Mouse (Mus musculus): Measurements from ENCODE around the gene 9230102O04Rik. TPM values are rescaled to one million over a fixed set of nuclear protein-coding genes. Genes with fewer than 3 reads are reported as not detected.

The 9230102O04Rik gene
- total RNA-seq (2021), result not detected

DNA sequence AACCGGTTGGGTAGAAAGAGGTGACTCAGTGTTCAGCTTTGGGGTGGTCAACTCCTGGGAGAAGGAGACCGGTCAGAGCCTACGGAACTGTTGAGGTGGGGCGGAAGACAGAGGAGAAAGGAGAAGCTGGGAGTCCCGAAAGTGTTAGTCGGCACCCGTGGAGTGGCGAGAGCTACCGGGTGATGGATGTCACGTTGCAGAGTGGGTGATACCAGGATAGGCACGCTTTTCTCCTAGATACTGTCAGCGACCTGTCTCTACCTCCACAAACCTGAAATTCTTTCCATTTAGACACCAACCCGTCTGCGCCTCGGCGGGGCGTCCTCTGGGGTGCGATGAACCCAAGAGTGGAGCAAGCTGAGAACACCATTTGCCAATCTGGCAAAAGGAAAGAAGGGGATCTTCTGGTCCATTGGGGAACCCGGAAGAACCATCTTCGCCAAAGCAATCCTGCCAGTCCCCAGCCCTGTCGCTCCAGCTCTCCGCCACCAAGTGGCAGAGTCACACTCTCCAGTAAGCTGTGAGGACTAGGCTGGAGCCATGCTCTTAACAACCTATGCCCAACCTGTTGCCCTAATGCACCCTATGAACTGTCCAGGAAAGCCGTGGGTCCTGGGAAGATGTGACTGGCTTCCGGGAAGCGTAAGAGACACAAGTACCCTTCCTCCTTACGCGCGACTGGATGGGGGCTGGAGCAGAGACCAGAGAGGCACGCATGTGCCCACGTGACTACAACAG lies at the start of gene 9230102O04Rik:
9230102O04Rik (minus strand) TSS at position 628 of the 738 bp plus-strand sequence.
- intact Hi-C loops (cut with DNase I), result loop anchor here (5.0 to 10.0 kb wide), 3 partner anchors 118 to 1214 kb away; no protein-coding TSS in a partner anchor
- no peak for DNase-seq (ENCODE audit: low spot score)

DNA sequence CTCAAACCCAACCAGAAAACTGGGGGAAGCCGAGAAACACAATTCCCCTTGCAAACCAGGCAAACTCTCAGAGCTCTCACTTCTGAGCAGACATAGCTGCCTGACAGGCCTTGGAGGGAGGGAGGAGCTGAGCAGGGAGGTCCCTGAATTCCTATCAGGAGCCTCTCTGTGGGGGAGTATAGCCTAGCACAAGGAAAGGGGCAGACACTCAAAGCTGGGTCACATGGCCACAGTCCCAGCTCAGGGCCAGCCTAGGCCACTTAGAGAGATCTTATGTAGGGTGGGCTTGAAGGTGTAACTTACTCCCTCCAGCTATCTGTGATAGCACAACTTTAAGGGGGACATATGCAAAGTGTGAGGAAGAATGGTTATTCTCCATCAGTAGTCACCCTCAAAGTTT lies 46.6 kb upstream of the 9230102O04Rik start:
- DNase-seq (ENCODE audit: low spot score), result no peak
- intact Hi-C loops (cut with DNase I), result no loop called here

DNA sequence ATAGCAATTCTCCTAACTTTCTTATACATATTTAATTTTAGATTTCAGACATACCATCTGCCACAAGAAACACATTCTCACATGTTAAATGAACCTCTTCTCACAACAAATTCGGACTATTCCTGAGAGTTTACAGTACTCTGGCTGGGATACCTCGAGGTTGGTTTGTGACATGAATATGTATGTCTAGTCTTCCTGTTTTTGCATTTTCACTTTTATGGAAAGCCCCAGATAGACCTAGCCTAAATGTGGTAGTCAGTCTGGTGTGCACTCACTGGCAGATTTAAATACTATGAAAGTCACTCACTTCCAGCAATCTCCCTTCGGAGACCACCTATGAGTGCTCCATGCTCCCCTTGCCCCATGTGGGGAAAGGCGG lies 37.6 kb upstream of the 9230102O04Rik start:
- intact Hi-C loops (cut with DNase I), result no loop called here
- DNase-seq (ENCODE audit: low spot score), result no peak

DNA sequence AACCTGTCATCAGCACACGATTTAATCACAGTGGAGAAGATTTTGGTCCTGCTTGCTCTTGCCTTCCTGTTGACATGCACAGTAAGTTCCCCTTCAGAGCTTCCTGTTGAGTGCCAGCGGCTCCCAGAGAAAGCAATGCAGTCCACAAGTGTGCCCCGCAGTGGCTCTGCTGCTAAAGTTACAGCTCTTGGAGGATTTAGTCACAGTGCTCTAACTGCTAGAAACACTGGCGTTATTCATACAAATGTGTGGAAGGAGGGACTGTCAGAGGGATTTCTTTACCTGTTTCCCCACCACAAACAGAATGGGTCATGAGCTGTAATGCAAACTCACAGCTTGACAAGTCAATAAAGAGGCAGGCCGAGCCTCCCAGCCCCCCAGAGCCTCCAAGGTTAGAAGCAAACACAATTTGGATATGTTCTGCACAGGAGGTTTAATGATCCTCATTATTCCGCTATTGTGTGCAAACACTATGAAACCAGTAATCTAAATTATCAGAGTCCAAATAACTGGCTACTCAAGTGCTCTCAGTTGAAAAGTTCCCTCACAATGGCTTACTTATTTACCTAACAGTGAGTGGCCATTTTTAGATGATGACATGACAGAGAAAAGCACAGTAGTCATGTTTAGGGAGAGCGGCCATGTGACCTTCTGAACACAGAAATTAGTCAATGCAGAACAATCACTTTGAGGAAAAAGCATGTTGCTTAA lies 37.0 kb upstream of the 9230102O04Rik start:
- intact Hi-C loops (cut with DNase I), result no loop called here
- no peak for DNase-seq (ENCODE audit: low spot score)

DNA sequence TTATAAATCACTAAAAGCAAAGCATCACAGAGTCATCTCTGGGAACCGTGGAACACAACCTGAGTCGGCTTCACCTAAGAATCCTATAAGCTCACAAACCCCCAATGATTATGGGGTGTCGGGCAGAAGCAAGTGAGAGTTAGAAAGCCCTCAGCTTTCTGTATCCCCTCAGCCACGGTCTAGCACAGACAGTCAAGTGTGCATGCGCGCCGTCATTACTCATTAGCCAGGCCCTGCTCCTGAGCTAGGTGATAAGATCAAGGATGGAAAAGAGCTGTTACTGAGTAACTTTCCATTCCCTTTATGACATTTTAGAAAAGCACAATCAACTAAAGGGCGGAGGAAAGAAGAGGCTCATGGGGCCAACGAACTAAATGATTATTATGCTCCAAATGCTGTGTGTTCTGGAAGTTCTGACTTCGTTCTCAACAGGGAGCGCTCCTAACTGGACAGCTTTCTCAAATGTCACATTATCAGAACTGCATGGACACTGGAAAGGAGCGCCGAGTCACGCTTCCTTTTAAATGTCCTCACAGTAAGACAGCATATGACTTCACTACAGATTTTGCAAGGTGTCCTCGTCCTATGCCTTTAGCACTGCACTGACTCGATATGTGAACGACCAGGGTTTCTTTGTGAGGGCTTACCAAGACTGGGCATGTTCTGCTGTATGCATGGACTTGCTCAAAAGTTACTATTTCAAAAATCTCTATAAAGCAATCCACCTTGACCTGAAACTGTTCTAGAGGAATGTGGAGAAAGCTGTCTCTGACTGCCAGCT lies 29.5 kb upstream of the 9230102O04Rik start:
- intact Hi-C loops (cut with DNase I), result no loop called here
- no peak for DNase-seq (ENCODE audit: low spot score)

DNA sequence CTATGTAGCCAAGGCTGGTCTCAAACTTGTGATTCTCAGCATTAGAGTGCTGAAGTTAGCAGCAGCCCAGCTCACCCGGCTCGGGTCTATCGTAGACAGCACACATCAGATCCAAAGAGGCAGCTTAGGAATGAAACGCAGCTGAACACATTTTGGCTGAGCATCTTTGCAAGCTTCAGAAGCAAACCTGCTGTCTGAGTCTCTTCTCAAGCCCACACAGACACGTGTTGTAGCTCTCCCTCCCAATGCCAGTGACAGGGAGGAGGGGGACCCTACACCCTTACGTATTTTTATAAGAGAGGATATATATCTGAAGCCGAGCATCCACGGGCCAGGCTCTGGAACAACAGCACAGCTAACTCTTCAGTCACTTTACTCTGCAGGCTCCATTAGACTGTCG lies 28.3 kb upstream of the 9230102O04Rik start:
- no peak for DNase-seq (ENCODE audit: low spot score)
- intact Hi-C loops (cut with DNase I), result no loop called here

DNA sequence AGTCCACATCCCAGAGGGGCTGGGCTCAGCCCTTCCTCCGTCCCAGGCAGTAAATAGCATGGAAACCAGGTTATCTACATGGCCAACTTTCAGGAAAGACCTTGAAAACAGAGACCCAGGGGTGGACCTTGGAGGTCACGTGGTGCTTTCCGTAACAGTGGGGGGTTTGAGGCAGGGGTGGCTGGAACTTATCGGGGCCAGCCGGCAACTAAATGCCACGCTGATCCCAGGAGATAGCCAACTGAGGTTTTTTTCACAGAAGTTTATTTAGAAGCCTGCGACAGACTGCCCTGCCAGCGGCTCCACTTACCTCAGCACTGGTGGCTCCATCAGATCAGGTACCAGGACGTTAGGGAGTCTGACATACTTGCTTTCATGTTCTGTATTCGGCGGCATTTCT lies 16.7 kb upstream of the 9230102O04Rik start:
- intact Hi-C loops (cut with DNase I), result no loop called here
- no peak for DNase-seq (ENCODE audit: low spot score)

DNA sequence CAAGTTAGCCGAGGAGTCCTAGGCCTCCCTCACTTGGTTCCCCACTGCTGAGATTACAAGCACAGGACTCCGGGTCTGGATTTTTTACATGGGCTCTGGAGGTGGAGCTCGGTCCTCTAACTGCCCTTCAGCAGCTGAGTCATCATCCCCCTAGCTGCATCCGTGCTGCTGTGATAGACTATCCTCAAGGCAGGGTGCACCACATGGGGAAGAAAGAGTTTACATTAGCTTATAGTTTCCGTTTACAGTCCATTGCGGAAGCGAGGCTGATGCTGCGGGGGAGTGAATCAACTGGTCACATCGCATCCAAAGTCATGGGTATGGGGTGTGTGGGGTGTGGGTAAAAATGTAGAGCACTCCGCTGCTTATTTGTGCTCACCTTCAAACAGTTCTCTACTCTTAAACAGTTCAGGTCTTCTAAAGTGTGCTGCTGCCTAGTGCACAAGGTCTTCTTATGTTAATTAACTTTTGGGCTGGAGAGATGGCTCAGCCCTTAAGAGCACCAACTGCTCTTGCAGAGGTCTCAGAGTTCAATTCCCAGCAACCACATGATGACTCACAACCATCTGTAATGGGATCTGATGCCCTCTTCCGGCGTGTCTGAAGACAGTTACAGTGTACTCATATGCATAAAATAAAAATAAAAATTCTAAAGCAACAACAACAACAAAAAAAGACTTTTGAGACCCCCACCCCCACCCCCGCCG lies 14.7 kb upstream of the 9230102O04Rik start:
- DNase-seq (ENCODE audit: low spot score), result no peak
- intact Hi-C loops (cut with DNase I), result no loop called here

DNA sequence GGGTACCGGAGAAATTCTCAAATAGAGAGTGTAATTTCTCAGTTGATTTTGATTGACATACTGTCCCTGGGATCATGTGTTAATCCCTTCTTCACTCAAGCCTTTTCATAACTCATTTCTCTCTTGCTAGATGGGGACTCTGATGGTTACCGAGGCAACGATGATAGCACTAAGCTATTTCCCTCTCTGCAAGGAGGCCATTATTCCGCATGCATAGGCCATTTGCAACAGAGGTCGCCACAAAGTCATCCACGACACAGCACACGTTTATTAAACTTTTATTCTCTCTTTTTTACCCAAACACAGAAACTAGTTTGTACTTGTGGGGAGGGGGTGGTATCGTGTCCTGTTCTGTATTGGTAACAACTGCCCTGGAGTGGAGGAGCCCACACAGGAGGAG lies 8.5 kb upstream of the 9230102O04Rik start:
- no peak for DNase-seq (ENCODE audit: low spot score)
- intact Hi-C loops (cut with DNase I), result no loop called here

DNA sequence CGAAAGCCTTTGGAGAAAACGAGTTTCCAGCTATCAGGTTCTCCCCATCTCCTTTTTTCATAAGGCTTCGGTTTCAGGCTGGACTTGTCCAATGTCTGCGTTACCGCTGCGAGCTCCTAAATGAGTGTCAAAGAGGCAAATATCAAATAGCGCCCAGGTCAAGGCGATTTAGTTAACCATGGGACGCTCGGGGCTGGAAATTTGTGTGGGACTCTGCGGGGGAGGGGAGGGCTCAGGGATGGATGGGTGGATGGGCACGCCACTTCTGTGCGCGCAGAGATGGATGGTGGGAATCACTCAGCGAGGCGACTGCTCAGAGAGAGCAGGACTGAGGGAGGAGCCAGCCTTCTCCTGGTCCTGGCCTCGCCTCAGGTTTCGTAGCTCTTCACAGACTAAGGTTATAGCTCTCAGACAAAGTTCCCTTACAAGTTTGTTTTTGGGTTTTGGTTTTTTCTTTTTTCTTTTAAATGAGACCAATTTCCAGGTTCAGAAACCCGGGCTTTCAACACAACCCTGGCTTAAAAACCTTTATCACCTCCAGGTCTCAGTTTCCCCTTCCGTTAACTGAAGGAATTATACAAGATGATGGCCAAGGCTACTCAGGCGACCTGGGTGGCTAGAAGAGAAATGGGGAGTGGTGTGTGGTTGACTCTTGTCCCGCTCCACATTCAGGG lies 6.9 kb upstream of the 9230102O04Rik start:
- intact Hi-C loops (cut with DNase I), result no loop called here
- DNase-seq (ENCODE audit: low spot score), result no peak

DNA sequence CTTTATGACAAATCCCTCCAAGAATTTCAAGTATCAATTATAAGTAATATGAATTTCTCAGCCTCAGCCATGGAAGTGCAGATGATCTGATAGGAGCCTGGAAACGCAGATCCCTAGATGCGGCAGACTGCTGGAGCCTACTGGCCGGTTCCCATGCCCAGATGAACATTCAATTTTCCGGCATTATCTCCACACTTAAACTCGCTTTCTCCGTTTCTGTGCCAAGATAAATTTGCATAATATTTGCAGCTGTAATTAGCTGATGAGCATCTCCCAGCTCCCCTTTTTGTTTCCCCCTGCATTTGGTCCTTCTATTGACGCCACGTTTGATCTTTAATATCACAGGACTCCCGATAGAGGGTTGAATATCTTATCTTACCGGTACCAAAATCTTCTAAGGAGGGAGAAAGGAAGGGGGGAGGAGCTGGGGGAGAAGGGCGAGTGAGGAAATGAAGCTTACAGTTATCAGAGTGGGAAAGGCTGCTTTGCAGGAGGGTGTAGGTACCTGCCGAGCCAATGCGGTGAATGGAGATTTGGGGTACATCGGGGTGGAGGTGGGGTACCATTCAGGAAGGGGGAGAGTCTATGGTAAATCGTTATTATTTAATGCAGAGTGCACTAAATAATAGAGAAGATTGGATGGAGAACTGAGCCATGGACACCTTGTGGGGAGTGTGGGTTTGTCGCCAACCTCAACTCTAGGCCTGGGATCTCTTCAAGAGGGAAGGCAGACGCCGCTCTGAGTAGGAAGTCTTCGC lies 5.7 kb upstream of the 9230102O04Rik start:
- intact Hi-C loops (cut with DNase I), result no loop called here
- no peak for DNase-seq (ENCODE audit: low spot score)

DNA sequence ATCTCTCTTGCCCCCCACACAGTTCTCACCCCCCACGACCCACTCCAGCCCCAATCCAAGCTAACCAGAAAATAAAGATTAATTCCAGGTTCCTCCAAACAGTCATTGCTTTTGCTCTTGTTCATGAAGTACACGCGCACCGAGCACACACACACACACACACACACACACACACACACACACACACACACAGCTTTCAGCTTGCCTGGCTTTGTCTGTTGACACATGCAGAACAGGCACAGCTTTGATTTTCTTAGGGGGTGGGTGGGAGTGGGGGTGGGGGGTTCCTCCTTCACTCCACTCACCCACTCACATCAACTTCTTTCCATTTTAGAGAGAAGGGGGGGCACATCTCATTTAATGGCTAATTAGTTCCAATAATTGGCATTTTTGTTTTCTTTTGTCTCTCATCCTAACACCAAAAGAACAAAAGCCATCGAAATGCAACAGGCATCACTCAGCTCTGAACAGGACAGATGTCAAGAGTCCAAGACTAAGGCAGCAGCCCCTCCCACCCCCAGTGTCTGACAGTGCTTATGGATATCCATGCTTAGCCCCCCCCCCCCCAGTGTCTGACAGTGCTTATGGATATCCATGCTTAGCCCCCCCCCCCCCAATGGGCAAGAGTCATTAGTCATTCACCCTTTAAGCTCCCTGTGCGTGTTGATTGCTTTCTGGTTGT lies 4.1 kb upstream of the 9230102O04Rik start:
- no peak for DNase-seq (ENCODE audit: low spot score)
- intact Hi-C loops (cut with DNase I), result no loop called here

DNA sequence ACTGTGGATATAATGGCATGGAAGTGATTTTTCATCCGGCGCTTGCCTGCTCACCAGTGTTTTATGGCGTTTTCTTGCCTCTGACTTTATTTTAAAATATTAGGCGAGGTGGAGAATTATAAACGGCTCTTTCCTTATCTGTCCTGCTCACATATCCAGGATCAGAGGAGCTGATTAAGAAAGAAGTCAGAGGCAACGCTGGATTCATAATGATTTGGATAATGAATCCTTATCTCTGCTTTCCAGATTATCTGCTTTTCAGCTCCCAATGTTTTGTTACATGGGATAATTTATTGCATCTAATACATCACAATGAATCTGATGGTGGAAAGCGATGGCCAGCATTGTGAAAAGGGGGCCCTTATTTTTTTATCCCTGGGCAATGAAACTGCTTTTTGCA lies 3.2 kb upstream of the 9230102O04Rik start:
- intact Hi-C loops (cut with DNase I), result no loop called here
- no peak for DNase-seq (ENCODE audit: low spot score)

DNA sequence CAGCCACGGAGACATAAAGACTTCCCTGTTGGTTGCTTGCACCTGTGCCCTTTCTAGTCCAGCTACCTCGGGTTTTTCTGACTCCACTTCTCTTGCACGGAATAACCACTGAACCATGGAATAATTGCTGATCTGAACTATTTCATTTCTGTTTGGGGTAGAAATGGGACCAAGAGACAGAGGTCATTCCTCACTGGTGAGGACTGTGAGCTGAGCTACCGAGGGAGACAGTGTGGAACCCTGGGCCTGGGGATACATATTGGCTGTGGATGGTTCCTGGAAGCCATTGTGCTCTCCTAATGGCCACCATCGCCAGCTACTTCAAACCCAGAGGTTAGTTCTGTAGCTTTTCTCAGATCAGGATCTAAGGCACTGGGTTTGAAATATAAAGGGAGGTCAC lies 1.6 kb upstream of the 9230102O04Rik start:
- intact Hi-C loops (cut with DNase I), result no loop called here
- DNase-seq (ENCODE audit: low spot score), result no peak

DNA sequence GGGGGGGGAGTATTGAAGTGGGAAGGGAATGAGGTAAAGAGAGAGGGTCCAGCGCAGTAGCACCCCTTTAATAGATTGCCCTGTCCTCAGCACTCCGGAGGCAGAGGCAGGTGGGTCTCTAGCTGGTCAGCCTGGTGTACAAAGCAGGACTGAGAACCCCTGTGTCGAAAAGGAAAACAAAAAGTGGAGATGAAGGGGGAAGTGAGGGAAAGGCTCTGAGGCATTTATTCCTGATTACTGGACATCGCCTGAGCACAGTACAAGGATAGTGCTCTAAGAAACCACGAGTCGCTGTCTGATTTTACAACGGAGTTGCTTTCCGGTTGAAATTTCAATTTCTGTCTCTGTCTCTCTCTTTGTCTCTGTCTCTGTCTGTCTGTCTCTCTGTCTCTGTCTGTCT lies 911 bp upstream of the 9230102O04Rik start:
- DNase-seq (ENCODE audit: low spot score), result no peak
- intact Hi-C loops (cut with DNase I), result no loop called here

DNA sequence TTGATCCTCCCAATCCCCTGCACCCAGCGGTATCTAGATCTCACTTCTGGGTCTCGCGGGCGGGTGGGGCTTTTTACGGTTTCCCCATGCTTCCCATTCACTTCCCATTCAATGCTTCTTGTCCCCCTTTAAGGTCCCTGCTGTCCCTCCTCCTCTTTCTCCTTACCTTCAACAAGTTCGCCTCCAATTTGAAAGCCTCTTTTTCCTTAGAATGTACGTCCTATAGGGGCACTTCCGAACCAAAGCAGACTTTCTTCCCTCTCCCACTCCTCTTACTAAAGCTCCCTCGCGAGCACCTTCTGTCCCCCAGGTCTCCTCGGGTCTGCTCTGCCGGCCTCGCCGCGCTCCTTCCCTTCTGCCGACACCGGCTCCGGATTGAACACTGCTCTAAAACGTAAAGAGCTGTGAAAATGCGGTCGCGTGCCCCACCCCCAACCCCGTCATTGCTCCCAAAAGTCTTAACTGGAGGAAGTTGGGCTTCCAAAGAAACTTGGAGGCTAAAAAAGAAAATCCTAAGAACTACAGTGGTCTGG lies 377 bp upstream of the 9230102O04Rik start, which contains the start of gene Gata3:
Gata3 (minus strand) TSS at position 384 of the 533 bp plus-strand sequence.
- no peak for DNase-seq (ENCODE audit: low spot score)

DNA sequence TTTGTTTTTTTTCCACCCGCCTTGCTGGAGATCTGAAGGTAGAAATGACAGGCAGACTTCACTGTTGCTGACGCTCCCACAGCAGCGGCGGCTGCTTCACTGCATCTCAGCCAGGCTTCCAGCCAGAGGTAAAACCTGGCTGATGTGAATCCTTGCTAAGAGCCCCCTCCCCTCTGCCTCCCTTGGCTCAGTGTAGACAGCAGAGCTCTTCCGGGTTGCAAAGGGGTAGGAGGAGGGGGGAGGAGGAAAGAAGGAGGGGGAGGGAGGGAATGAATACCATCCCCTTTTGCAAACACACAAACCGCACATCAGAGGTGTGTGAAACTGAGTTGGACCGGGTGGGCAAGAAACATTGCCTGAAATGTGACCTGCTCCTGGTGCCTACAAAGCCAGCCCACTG lies 1.7 kb downstream of the 9230102O04Rik start:
- intact Hi-C loops (cut with DNase I), result loop anchor here (5.0 to 10.0 kb wide), 3 partner anchors 120 to 1213 kb away; no protein-coding TSS in a partner anchor
- no peak for DNase-seq (ENCODE audit: low spot score)

More for the DNA sequence above, 377 bp upstream of the 9230102O04Rik start, which contains the start of gene Gata3:
- intact Hi-C loops (cut with DNase I), result loop anchor here (5.0 to 10.0 kb wide), 3 partner anchors 118 to 1215 kb away; no protein-coding TSS in a partner anchor

All from heart, postnatal 25 days (tissue).